Mouse (Mus musculus) kidney, adult 11 months (tissue): ENCODE data around the gene Rassf1.

Experiments used
- DNase-seq: peaks from one replicate; pipeline ENCODE4 v3.0.0; 2022

Rassf1 gene

GRCm38 (mm10) chr9:107606591-107606990, 55.2 kb downstream of the Rassf1 start:
- DNase-seq = peak; percentile 73

- DNase-seq = no peak
Measured at GRCm38 (mm10) chr9:107607036-107607435, 55.7 kb downstream of the Rassf1 start.

- peak; percentile 69 for DNase-seq
Measured at GRCm38 (mm10) chr9:107607653-107608245, 56.4 kb downstream of the Rassf1 start.

- DNase-seq = peak; percentile 75
Measured at GRCm38 (mm10) chr9:107608741-107609432, 57.5 kb downstream of the Rassf1 start, which contains the start of gene Sema3b. Gene Sema3b, minus strand, starts transcription at chr9:107609229.

GRCm38 (mm10) chr9:107609433-107609830, 58.1 kb downstream of the Rassf1 start:
- no peak for DNase-seq

GRCm38 (mm10) chr9:107611456-107612190, 60.3 kb downstream of the Rassf1 start:
- no peak for DNase-seq
